Mouse (Mus musculus): ENCODE measurements around the gene Cd160. TPM values are rescaled to one million over a fixed set of nuclear protein-coding genes. Genes with fewer than 3 reads are reported as not detected.

Gene Cd160
- polyA plus RNA-seq, 1 experiment from 2014 or later: 0.32 TPM

DNA sequence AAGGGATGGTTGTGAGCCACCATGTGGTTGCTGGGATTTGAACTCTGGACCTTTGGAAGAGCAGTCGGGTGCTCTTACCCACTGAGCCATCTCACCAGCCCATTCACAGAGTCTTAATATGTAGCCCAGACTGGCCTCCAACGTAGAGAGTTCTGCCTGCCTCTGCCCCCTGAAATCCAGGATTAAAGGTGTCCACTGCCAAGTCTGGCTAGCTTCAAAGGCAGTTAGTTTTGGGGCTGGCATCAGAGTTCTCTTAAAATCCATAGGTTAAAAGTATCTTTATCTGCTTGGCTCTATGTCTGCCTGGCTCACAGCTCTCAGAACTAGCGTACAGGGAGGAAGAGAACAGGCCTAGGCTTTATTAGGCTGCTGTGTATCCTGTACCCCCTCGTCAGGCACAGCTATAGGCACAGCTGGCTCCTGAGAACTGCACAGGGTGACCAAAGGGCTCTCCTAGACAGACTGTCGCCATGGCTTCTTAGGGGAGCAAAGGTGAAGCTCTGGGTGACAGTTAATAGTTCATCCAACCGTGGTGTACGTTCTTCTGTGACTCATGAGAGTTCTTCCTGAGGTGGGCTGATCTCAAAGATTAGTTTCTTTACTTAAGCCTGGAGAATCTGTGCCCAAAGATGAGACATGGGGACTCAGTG, 10.0 kb upstream of the Cd160 start:
- H3K4me2 ChIP-seq (replicated peaks; ENCODE audit: low read depth, low read length): no peak overlapping the region
- H3K4me3 ChIP-seq (ENCODE audit: low read depth, low read length): no peak overlapping the region
- 63% methylated on average over 7 of the region's 7 CpGs for WGBS
- H3K27me3 ChIP-seq (ENCODE audit: control insufficient read depth, insufficient read depth, low read length): no peaks in the 10 kb centered on the region
- H3K27ac ChIP-seq (ENCODE audit: low read length): no peak overlapping the region
- no peak for ATAC-seq (ENCODE audit: insufficient number of reproducible peaks, insufficient read depth, low FRiP score, low read depth)
- H3K36me3 ChIP-seq (ENCODE audit: control insufficient read depth, insufficient read depth, low read length): no peaks in the 10 kb centered on the region
- no peaks in the 10 kb centered on the region for H3K9me3 ChIP-seq (ENCODE audit: control insufficient read depth, low read depth, low read length)
- H3K4me1 ChIP-seq (ENCODE audit: control insufficient read depth, insufficient read depth, low read length): no peaks in the 10 kb centered on the region
- no peak overlapping the region for H3K9ac ChIP-seq (replicated peaks; ENCODE audit: low read depth, low read length)

DNA sequence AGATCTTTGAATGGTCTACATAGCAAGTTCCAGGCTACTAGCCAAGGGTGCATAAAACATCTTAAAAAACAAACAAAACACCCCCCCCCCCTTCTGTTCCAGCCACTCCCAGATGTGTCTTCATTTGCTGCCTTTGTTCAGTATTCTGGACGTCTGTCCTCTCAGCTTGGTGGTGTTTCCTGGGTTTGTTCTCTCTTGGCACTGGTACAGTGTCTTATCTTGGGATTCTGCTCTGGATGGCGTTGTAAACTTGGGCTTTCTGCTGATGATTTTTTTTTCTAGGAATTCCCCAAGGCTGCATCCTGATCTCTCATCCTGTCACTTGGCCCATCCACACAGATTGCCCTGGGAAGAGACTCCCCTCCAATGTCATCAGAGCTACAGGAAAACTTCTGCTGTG, 7.3 kb upstream of the Cd160 start:
- H3K4me1 ChIP-seq (ENCODE audit: control insufficient read depth, insufficient read depth, low read length): no peaks in the 10 kb centered on the region

GRCm38 (mm10) chr3:96834587-96835348, 5.6 kb upstream of the Cd160 start:
- H3K4me1 ChIP-seq (ENCODE audit: control insufficient read depth, insufficient read depth, low read length): no peaks in the 10 kb centered on the region
- no peaks in the 10 kb centered on the region for H3K27me3 ChIP-seq (ENCODE audit: control insufficient read depth, insufficient read depth, low read length)
- WGBS: 69% methylated on average over 7 of the region's 7 CpGs
- H3K36me3 ChIP-seq (ENCODE audit: control insufficient read depth, insufficient read depth, low read length): no peaks in the 10 kb centered on the region
- no peak overlapping the region for H3K27ac ChIP-seq (ENCODE audit: low read length)
- H3K4me2 ChIP-seq (replicated peaks; ENCODE audit: low read depth, low read length): no peak overlapping the region
- no peak for ATAC-seq (ENCODE audit: insufficient number of reproducible peaks, insufficient read depth, low FRiP score, low read depth)
- H3K9ac ChIP-seq (replicated peaks; ENCODE audit: low read depth, low read length): no peak overlapping the region
- no peaks in the 10 kb centered on the region for H3K9me3 ChIP-seq (ENCODE audit: control insufficient read depth, low read depth, low read length)
- H3K4me3 ChIP-seq (ENCODE audit: low read depth, low read length): no peak overlapping the region

More for the DNA sequence above, 7.3 kb upstream of the Cd160 start:
- ATAC-seq (ENCODE audit: insufficient number of reproducible peaks, insufficient read depth, low FRiP score, low read depth): no peak
- WGBS: 64% methylated on average over 2 of the region's 2 CpGs
- Histone ChIP-seq H3K4me2 (replicated peaks; ENCODE audit: low read depth, low read length) (no peak overlapping the region), H3K9me3 (ENCODE audit: control insufficient read depth, low read depth, low read length) (no peaks in the 10 kb centered on the region), H3K9ac (replicated peaks; ENCODE audit: low read depth, low read length) (no peak overlapping the region), H3K36me3 (ENCODE audit: control insufficient read depth, insufficient read depth, low read length) (no peaks in the 10 kb centered on the region), H3K27ac (ENCODE audit: low read length) (no peak overlapping the region), H3K27me3 (ENCODE audit: control insufficient read depth, insufficient read depth, low read length) (no peaks in the 10 kb centered on the region), H3K4me3 (ENCODE audit: low read depth, low read length) (no peak overlapping the region)

DNA sequence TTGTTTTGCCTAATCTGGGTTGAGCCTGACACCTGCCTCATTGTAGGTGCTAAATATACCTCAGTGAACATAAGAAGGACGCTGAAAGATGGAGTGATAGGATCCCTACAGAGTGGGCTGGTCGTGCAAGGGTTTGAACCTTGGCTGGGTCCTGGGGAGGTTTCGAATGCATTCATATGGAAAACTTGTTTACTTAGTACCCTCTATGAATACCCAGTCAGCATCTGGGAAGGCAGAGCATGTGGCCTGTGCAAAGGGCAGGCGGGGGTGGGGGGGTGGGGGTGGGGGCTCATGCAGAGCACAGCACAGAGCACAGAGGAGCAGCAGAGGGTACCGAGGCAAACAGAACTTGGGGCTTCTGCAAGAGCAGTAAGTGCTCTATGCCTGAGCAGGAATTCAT, 3.8 kb upstream of the Cd160 start:
- H3K36me3 ChIP-seq (ENCODE audit: control insufficient read depth, insufficient read depth, low read length): no peaks in the 10 kb centered on the region
- no peaks in the 10 kb centered on the region for H3K27me3 ChIP-seq (ENCODE audit: control insufficient read depth, insufficient read depth, low read length)
- no peak overlapping the region for H3K27ac ChIP-seq (ENCODE audit: low read length)
- no peaks in the 10 kb centered on the region for H3K4me1 ChIP-seq (ENCODE audit: control insufficient read depth, insufficient read depth, low read length)
- 38% methylated on average over 5 of the region's 5 CpGs for WGBS
- H3K9me3 ChIP-seq (ENCODE audit: control insufficient read depth, low read depth, low read length): no peaks in the 10 kb centered on the region
- no peak overlapping the region for H3K4me2 ChIP-seq (replicated peaks; ENCODE audit: low read depth, low read length)
- ATAC-seq (ENCODE audit: insufficient number of reproducible peaks, insufficient read depth, low FRiP score, low read depth): no peak
- no peak overlapping the region for H3K9ac ChIP-seq (replicated peaks; ENCODE audit: low read depth, low read length)
- H3K4me3 ChIP-seq (ENCODE audit: low read depth, low read length): no peak overlapping the region

DNA sequence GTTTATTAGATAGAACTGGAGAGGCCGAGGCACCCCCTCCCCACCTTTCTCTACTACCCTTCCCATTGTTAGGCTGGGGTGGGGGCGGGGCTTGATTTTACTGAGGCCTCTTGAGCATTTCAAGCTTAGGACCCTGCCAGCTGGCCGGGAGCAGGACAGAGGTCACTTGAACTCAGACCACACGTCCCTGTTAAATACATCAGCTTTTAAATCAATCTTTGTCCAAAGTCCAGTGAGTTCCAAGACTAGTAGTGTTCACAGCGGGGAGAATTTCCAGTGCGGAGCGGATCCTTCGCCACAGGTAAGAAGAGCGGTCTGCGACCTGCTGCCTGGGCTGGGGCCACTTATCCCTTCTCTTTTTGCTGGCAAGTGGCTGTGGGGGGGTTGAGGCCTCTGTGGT, 705 bp upstream of the Cd160 start:
- ATAC-seq (ENCODE audit: insufficient number of reproducible peaks, insufficient read depth, low FRiP score, low read depth): no peak
- Histone ChIP-seq H3K4me2 (replicated peaks; ENCODE audit: low read depth, low read length) (no peak overlapping the region), H3K27me3 (ENCODE audit: control insufficient read depth, insufficient read depth, low read length) (no peaks in the 10 kb centered on the region), H3K9ac (replicated peaks; ENCODE audit: low read depth, low read length) (no peak overlapping the region), H3K36me3 (ENCODE audit: control insufficient read depth, insufficient read depth, low read length) (no peaks in the 10 kb centered on the region), H3K4me1 (ENCODE audit: control insufficient read depth, insufficient read depth, low read length) (no peaks in the 10 kb centered on the region), H3K9me3 (ENCODE audit: control insufficient read depth, low read depth, low read length) (no peaks in the 10 kb centered on the region), H3K27ac (ENCODE audit: low read length) (no peak overlapping the region), H3K4me3 (ENCODE audit: low read depth, low read length) (no peak overlapping the region)
- 75% methylated on average over 10 of the region's 10 CpGs for WGBS

- H3K27ac ChIP-seq (ENCODE audit: low read length): no peak overlapping the region
- H3K4me2 ChIP-seq (replicated peaks; ENCODE audit: low read depth, low read length): no peak overlapping the region
- no peaks in the 10 kb centered on the region for H3K27me3 ChIP-seq (ENCODE audit: control insufficient read depth, insufficient read depth, low read length)
- H3K36me3 ChIP-seq (ENCODE audit: control insufficient read depth, insufficient read depth, low read length): no peaks in the 10 kb centered on the region
- H3K9me3 ChIP-seq (ENCODE audit: control insufficient read depth, low read depth, low read length): no peaks in the 10 kb centered on the region
- H3K9ac ChIP-seq (replicated peaks; ENCODE audit: low read depth, low read length): no peak overlapping the region
- WGBS: 39% methylated on average over 15 of the region's 15 CpGs
- no peak for ATAC-seq (ENCODE audit: insufficient number of reproducible peaks, insufficient read depth, low FRiP score, low read depth)
- H3K4me3 ChIP-seq (ENCODE audit: low read depth, low read length): no peak overlapping the region
- H3K4me1 ChIP-seq (ENCODE audit: control insufficient read depth, insufficient read depth, low read length): no peaks in the 10 kb centered on the region
Measured at GRCm38 (mm10) chr3:96828308-96828864, 765 bp downstream of the Cd160 start.

DNA sequence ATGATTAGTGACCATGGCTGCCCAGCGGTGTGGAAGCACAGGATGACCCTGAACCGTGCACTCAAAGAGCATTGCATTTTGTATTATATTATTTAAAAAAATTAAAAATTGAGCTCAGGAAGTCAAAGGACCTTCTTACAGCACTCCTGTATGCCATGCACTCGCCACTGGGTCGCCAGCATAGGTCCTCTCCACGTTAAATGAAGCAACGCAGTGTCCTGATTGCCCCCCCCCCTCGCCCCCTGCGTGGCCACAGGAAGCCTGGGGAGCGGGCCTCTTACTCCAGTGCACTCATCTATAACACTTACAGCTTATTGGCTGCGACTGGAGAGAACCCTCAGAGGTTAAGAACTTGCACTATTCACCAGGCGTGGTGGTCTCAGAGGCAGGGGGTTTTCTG, 3.9 kb downstream of the Cd160 start:
- no peak overlapping the region for H3K9ac ChIP-seq (replicated peaks; ENCODE audit: low read depth, low read length)
- no peak overlapping the region for H3K27ac ChIP-seq (ENCODE audit: low read length)
- H3K36me3 ChIP-seq (ENCODE audit: control insufficient read depth, insufficient read depth, low read length): no peaks in the 10 kb centered on the region
- no peak overlapping the region for H3K4me2 ChIP-seq (replicated peaks; ENCODE audit: low read depth, low read length)
- no peak for ATAC-seq (ENCODE audit: insufficient number of reproducible peaks, insufficient read depth, low FRiP score, low read depth)
- WGBS: 47% methylated on average over 11 of the region's 11 CpGs
- no peaks in the 10 kb centered on the region for H3K27me3 ChIP-seq (ENCODE audit: control insufficient read depth, insufficient read depth, low read length)
- H3K9me3 ChIP-seq (ENCODE audit: control insufficient read depth, low read depth, low read length): no peaks in the 10 kb centered on the region
- H3K4me3 ChIP-seq (ENCODE audit: low read depth, low read length): no peak overlapping the region
- H3K4me1 ChIP-seq (ENCODE audit: control insufficient read depth, insufficient read depth, low read length): no peaks in the 10 kb centered on the region

DNA sequence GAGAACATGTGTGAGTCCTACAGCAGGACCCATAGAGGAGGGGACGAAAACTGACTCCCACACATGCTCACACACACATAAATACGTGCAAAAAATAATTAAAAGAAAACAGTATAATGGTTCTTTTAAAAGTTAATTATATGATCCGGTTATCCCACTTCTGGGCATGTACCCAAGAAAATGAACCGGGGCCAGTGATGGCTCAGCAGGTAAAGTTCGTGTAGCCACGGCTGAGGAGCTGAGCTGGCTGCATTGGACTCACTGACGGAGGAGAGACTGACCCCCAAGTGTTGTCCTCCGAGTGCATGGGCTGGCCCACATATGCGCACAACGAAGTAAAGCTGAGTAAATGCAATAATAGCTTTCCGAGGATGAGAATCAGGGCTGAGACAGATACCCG, 4.5 kb downstream of the Cd160 start:
- 86% methylated on average over 12 of the region's 12 CpGs for WGBS
- ATAC-seq (ENCODE audit: insufficient number of reproducible peaks, insufficient read depth, low FRiP score, low read depth): no peak

More for the DNA sequence above, 4.5 kb downstream of the Cd160 start:
- Histone ChIP-seq H3K4me3 (ENCODE audit: low read depth, low read length) (no peak overlapping the region), H3K9me3 (ENCODE audit: control insufficient read depth, low read depth, low read length) (no peaks in the 10 kb centered on the region), H3K4me2 (replicated peaks; ENCODE audit: low read depth, low read length) (no peak overlapping the region), H3K4me1 (ENCODE audit: control insufficient read depth, insufficient read depth, low read length) (no peaks in the 10 kb centered on the region), H3K27me3 (ENCODE audit: control insufficient read depth, insufficient read depth, low read length) (no peaks in the 10 kb centered on the region), H3K27ac (ENCODE audit: low read length) (no peak overlapping the region), H3K36me3 (ENCODE audit: control insufficient read depth, insufficient read depth, low read length) (no peaks in the 10 kb centered on the region), H3K9ac (replicated peaks; ENCODE audit: low read depth, low read length) (no peak overlapping the region)

Measured in stomach, embryonic 14.5 days (tissue).